Mouse (Mus musculus): ENCODE measurements around the gene Hsd17b7. TPM values are rescaled to one million over a fixed set of nuclear protein-coding genes. Genes with fewer than 3 reads are reported as not detected.
"Not testable (repeated sequence)": the region's sequence is repeated elsewhere in the genome, so short reads cannot be mapped to it uniquely, and the experiment has no call there.

Hsd17b7 gene
- 2.5 and 3.3 TPM in 2 replicates for polyA plus RNA-seq (2012; rRNA removed)

DNA sequence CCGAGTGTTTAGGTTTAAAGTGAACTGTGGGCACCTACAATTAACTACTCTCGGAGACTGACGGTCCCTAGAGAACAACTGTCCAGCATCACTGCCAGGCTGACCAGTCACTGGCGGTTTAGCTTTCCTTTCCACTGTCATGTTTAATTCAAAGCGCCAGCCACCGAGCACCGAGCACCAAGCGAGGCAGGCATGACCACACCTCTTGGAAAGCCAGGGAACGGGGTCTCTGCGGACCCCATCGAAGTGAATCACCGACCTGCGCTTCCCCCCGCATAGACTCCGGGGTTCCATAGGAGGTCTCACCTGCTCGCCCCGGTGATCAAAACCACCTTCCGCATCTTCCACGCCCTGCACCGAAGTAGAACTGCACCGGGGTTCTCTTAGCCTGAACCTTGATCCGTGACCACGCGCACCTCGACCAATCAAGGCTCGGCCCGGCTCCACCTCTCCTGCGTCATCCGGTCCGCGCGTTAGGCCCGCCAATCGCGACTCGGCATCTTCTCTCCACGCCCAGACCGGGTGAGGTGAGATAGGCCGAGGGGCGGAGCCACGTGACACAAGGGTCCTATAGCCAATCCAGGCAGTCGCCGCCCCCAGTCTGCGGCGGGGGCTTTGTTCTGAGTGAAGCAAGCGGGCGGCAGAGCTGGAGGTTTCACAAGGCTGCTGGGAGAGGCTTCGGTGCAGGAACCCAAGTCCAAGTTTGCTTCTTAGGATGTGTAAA lies at the start of gene Hsd17b7:
Hsd17b7 (minus strand) TSS at position 450 of the 724 bp plus-strand sequence.
- TF ChIP-seq POLR2A (IDR thresholded peaks at IDR 0.05; ENCODE audit: control insufficient read depth, low read depth, low read length) (peak; percentile 61; the same call in 1 of the 2 replicates), CTCF (IDR thresholded peaks at IDR 0.05; ENCODE audit: control insufficient read depth, insufficient read depth, insufficient replicate concordance, low read depth, low read length) (no peak)
- Histone ChIP-seq H3K4me1 (ENCODE audit: control insufficient read depth, insufficient read depth, low read length) (peaks cover 3% of the 10 kb centered on the region), H3K4me3 (ENCODE audit: control insufficient read depth, low read depth, low read length) (peak within 1 kb of the TSS; percentile 94), H3K36me3 (ENCODE audit: control insufficient read depth, insufficient read depth, low read length) (no peaks in the 10 kb centered on the region), H3K27ac (ENCODE audit: control insufficient read depth, insufficient read depth, low read depth, low read length) (peak within 1 kb of the TSS; percentile 44), H3K27me3 (ENCODE audit: control insufficient read depth, insufficient read depth, low read length) (no peaks in the 10 kb centered on the region)

DNA sequence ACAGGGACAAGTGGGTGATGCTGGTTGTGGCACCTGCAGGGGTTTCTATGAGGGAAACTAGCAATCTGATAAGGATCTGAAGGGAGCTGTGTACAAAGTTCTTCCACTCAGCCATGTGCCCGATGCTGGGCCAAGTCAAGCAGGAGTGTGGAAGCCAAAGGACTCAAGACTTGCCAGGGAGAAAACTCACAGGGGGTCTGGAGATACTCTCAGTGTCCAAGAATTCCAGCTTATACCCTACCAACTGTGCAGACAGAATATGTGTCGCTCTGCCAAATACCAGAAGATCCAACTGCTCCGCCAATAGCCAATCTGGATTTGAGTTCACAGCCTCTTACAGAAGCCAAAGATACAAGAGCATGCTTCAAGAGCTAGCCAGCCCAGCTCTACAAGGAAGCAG lies 45.7 kb upstream of the Hsd17b7 start:
- no peaks in the 10 kb centered on the region for H3K36me3 ChIP-seq (ENCODE audit: control insufficient read depth, insufficient read depth, low read length)

DNA sequence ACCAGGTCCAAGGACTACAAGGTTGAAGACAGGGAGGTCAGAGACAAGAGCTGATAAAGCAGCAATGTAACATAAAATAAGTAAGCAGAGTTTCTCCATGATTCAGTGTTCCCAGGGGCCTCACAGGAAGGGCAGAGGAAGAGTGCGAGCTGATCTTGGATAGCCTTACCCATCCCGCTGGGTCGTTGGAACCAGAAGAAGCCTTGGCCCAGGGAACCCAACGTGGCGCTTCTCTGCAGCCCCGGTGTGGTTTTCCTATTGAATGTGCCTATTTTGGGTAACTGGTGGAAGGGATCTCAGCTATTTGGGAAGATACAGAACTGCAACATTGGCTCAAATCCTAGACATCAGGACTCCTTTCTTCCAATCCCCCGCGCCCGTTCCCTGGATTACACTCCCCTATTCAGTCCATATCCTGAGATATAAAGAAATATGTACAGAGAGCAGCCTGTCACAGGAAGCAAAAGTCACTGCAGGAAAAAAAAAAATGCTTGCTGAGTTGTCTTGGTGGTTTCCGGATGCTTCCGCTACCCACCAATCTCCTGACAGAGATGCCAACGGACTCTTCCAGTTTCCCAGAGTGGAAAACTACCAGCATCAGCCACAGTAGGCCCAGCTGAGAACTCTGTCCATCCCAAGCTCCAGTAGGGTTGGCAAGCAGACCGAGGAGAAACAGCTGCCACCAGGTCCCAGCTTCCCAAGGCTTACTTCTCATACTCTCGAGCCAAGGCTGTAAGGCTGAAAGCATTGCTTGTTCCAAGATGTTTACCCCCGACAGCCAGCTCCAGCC lies 41.9 kb upstream of the Hsd17b7 start:
- H3K36me3 ChIP-seq (ENCODE audit: control insufficient read depth, insufficient read depth, low read length) = no peaks in the 10 kb centered on the region
- TF ChIP-seq POLR2A (IDR thresholded peaks at IDR 0.05; ENCODE audit: control insufficient read depth, low read depth, low read length) (no peak), CTCF (IDR thresholded peaks at IDR 0.05; ENCODE audit: control insufficient read depth, insufficient read depth, insufficient replicate concordance, low read depth, low read length) (no peak)
- H3K4me3 ChIP-seq (ENCODE audit: control insufficient read depth, low read depth, low read length) = no peak overlapping the region
- H3K27ac ChIP-seq (ENCODE audit: control insufficient read depth, insufficient read depth, low read depth, low read length) = no peak overlapping the region
- H3K27me3 ChIP-seq (ENCODE audit: control insufficient read depth, insufficient read depth, low read length) = no peaks in the 10 kb centered on the region
- H3K4me1 ChIP-seq (ENCODE audit: control insufficient read depth, insufficient read depth, low read length) = no peaks in the 10 kb centered on the region

More for the DNA sequence above, 45.7 kb upstream of the Hsd17b7 start:
- Histone ChIP-seq H3K4me1 (ENCODE audit: control insufficient read depth, insufficient read depth, low read length) (no peaks in the 10 kb centered on the region), H3K27me3 (ENCODE audit: control insufficient read depth, insufficient read depth, low read length) (no peaks in the 10 kb centered on the region), H3K27ac (ENCODE audit: control insufficient read depth, insufficient read depth, low read depth, low read length) (no peak overlapping the region), H3K4me3 (ENCODE audit: control insufficient read depth, low read depth, low read length) (no peak overlapping the region)
- no peak for TF ChIP-seq CTCF (IDR thresholded peaks at IDR 0.05; ENCODE audit: control insufficient read depth, insufficient read depth, insufficient replicate concordance, low read depth, low read length)
- TF ChIP-seq POLR2A (IDR thresholded peaks at IDR 0.05; ENCODE audit: control insufficient read depth, low read depth, low read length) = no peak

DNA sequence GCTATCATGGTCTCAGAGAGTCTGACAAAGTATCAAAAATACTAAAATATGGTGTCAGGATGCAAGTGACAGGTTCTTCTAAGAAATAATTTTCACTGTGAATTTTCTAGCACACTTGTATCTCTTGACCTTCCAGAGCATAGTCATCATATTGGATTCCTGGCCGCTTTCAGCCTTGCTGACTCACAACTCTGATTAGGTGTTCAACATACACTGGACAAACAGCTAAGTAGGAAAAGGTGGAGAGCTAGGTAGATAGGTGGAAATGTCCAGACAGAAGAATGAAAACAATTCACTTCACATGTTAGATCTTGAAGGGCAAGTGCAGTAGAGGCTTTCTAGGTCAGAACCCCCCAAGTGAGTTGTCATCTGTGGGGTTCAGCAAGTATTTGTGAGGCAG lies 40.3 kb upstream of the Hsd17b7 start:
- Histone ChIP-seq H3K27me3 (ENCODE audit: control insufficient read depth, insufficient read depth, low read length) (no peaks in the 10 kb centered on the region), H3K4me3 (ENCODE audit: control insufficient read depth, low read depth, low read length) (no peak overlapping the region), H3K4me1 (ENCODE audit: control insufficient read depth, insufficient read depth, low read length) (no peaks in the 10 kb centered on the region), H3K27ac (ENCODE audit: control insufficient read depth, insufficient read depth, low read depth, low read length) (no peak overlapping the region), H3K36me3 (ENCODE audit: control insufficient read depth, insufficient read depth, low read length) (no peaks in the 10 kb centered on the region)
- TF ChIP-seq POLR2A (IDR thresholded peaks at IDR 0.05; ENCODE audit: control insufficient read depth, low read depth, low read length) (no peak), CTCF (IDR thresholded peaks at IDR 0.05; ENCODE audit: control insufficient read depth, insufficient read depth, insufficient replicate concordance, low read depth, low read length) (no peak)

DNA sequence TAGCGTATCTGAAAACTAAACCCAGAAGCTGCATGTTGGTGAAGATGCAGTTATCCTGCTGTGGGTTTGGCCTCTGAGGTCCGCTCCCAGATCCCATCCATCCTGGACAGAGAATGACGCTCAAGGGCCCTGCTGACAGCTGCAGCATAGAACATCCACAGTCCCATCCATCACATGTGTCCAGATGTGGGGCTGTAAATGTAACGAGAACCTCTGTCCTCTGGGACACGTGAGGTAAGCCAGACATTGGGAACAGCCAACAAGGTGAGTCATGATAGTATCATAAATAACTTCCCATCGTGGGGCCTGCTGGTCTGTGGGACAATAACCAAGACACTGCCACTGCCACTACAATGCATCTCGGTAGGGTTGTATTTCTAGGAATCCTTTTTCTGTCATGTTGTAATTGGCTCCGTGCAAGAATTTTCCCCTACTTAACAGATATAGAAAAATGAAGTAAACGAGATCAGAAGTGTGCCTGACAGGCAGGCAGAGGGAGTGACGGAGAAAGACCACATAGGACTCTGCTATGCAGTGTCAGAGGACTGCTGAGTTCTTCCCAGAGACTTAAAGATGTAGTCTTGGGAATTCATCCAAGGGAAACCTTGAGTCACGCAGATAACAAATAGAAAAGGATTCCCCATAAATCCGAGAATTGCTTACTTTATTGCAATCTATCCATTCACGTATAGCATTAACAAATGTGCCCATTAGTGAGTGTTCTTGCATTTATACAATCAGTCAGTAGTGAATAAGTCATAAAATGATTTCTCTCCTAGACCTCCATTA lies 39.6 kb upstream of the Hsd17b7 start:
- Histone ChIP-seq H3K27me3 (ENCODE audit: control insufficient read depth, insufficient read depth, low read length) (no peaks in the 10 kb centered on the region), H3K4me1 (ENCODE audit: control insufficient read depth, insufficient read depth, low read length) (no peaks in the 10 kb centered on the region), H3K27ac (ENCODE audit: control insufficient read depth, insufficient read depth, low read depth, low read length) (no peak overlapping the region), H3K36me3 (ENCODE audit: control insufficient read depth, insufficient read depth, low read length) (no peaks in the 10 kb centered on the region), H3K4me3 (ENCODE audit: control insufficient read depth, low read depth, low read length) (no peak overlapping the region)
- TF ChIP-seq POLR2A (IDR thresholded peaks at IDR 0.05; ENCODE audit: control insufficient read depth, low read depth, low read length) (no peak), CTCF (IDR thresholded peaks at IDR 0.05; ENCODE audit: control insufficient read depth, insufficient read depth, insufficient replicate concordance, low read depth, low read length) (no peak)

DNA sequence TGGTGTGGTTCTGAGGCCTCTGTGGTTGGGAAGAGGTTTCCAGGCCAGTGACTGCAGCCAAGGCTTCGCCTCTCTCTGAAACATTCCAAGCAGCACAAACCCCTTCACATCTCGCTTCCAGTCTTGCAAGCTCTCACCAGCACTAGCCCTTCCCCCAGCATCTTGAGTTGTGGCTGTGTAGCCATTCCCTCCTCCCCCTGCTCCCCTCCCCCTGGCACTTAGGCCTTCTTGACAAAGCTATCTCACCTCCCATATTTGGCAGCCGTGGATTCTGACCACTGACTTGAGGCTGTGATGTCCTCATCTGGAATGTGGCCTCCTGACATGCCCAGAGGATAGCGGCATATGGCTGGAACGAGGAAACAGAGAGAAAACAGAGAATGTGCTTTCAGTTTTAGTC lies 37.5 kb upstream of the Hsd17b7 start:
- H3K36me3 ChIP-seq (ENCODE audit: control insufficient read depth, insufficient read depth, low read length) = no peaks in the 10 kb centered on the region
- peak overlapping the region; percentile 10; the same call in 1 of the 2 replicates for H3K27ac ChIP-seq (ENCODE audit: control insufficient read depth, insufficient read depth, low read depth, low read length)
- H3K27me3 ChIP-seq (ENCODE audit: control insufficient read depth, insufficient read depth, low read length) = no peaks in the 10 kb centered on the region
- no peak overlapping the region for H3K4me3 ChIP-seq (ENCODE audit: control insufficient read depth, low read depth, low read length)
- TF ChIP-seq CTCF (IDR thresholded peaks at IDR 0.05; ENCODE audit: control insufficient read depth, insufficient read depth, insufficient replicate concordance, low read depth, low read length) = no peak
- TF ChIP-seq POLR2A (IDR thresholded peaks at IDR 0.05; ENCODE audit: control insufficient read depth, low read depth, low read length) = no peak
- no peaks in the 10 kb centered on the region for H3K4me1 ChIP-seq (ENCODE audit: control insufficient read depth, insufficient read depth, low read length)

DNA sequence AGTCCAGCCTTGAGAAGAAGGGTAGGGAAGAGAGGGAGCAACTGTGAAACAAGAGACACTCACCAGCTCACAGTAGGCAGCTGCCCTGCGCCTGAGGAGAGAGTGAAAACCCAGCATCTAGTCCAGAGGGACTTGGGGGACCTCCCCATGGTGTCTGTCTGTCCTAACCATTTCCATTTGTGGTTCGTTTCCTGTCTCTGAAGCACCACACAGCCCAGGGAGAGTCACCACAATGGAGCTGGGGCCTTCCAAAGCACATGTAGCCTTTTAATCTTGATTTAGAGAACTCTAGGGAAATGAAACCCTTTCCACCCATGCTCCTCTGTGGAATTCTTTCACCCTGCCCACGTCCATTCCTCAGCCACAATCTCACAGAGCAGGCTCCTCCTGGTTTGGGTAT lies 36.3 kb upstream of the Hsd17b7 start:
- TF ChIP-seq CTCF (IDR thresholded peaks at IDR 0.05; ENCODE audit: control insufficient read depth, insufficient read depth, insufficient replicate concordance, low read depth, low read length) (no peak), POLR2A (IDR thresholded peaks at IDR 0.05; ENCODE audit: control insufficient read depth, low read depth, low read length) (no peak)
- H3K27me3 ChIP-seq (ENCODE audit: control insufficient read depth, insufficient read depth, low read length) = no peaks in the 10 kb centered on the region
- H3K4me3 ChIP-seq (ENCODE audit: control insufficient read depth, low read depth, low read length) = no peak overlapping the region
- H3K27ac ChIP-seq (ENCODE audit: control insufficient read depth, insufficient read depth, low read depth, low read length) = no peak overlapping the region
- no peaks in the 10 kb centered on the region for H3K4me1 ChIP-seq (ENCODE audit: control insufficient read depth, insufficient read depth, low read length)
- H3K36me3 ChIP-seq (ENCODE audit: control insufficient read depth, insufficient read depth, low read length) = no peaks in the 10 kb centered on the region

DNA sequence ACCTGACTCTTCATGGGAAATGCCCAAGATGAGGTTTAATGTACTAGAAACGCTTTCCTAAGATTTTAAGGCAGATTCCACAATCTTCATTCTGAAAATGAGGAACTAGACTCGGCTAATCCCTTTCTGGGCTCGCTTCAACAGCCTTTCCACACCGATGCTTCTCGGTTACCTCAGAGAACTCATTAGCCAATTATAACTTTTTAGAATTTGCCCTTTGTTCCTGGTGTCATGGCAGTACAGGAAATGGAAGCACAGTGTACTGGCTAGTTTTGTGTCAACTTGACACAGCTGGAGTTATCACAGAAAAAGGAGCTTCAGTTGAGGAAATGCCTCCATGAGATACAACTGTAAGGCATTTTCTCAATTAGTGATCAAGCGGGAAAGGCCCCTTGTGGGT lies 24.9 kb upstream of the Hsd17b7 start:
- not testable (repeated sequence) for H3K4me3 ChIP-seq (ENCODE audit: control insufficient read depth, low read depth, low read length); H3K4me1 ChIP-seq (ENCODE audit: control insufficient read depth, insufficient read depth, low read length); H3K36me3 ChIP-seq (ENCODE audit: control insufficient read depth, insufficient read depth, low read length); H3K27me3 ChIP-seq (ENCODE audit: control insufficient read depth, insufficient read depth, low read length); H3K27ac ChIP-seq (ENCODE audit: control insufficient read depth, insufficient read depth, low read depth, low read length)

All from testis, adult 2 months (tissue).